Mouse (Mus musculus) 3134 (cell line): ENCODE data around the gene Grm7.

Experiments
- DNase-seq: peaks from one replicate; pipeline ENCODE4 v3.0.0-alpha.2; 2011; ENCODE audit warnings: low spot score; ENCODE audit not compliant: insufficient read length; ENCODE audit errors: extremely low read depth

Gene Grm7

GRCm38 (mm10) chr6:111522122-111522521 lies 876.7 kb downstream of the Grm7 start:
- DNase-seq = no peak

- no peak for DNase-seq
Observed at GRCm38 (mm10) chr6:111529985-111530384, 884.6 kb downstream of the Grm7 start.

GRCm38 (mm10) chr6:111558588-111558987 lies 913.2 kb downstream of the Grm7 start:
- DNase-seq = no peak

DNA sequence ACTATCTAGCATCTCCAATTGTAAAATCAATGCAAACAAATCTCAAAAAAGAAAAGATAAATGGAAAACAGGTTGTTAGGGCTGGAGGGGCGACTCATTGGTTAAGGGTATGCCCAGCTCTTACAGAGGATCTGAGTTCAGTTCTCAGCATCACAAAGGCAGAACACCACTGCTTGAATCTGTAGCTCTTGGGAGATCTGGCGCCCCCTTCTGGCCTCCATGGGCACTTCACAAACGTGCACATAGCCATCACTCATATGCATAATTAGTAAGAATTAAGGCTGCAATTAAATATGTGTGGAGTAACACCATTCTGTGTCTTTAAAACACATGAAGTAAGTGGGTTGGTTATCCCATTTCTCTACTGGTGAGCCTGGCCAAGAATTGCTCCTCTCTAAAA lies 914.1 kb downstream of the Grm7 start:
- no peak for DNase-seq

GRCm38 (mm10) chr6:111561347-111561746 lies 916.0 kb downstream of the Grm7 start:
- DNase-seq = no peak

DNA sequence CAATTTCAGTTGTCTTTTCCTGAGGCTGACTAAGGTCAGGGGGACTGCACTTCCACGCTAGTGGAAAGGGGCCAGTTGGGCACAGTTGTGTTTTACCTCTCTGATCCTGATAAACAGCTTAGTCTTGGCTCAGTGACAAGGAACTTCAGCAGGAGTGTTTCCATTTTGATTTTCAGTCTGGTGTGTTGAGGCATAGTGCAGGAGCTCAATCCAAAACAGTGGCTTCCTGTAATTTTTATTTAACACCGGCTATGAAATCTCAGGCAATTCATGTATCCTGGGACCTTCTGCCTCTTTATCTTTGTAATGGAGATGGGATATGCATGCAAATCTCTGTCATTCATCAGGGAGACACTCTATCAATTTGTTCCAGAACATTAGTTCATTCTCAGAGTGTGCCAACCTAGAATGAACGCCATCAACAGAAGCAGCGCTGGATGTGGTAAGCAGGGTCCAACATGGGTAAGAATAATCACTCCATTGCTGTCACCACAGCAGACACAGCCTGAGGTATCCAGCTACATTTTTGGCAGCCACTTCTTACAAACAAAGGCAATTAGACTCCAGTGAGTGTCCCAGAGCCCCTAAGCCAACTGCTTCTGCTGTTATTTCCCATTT lies 926.2 kb downstream of the Grm7 start:
- DNase-seq = no peak

- DNase-seq = no peak
Observed at GRCm38 (mm10) chr6:111584851-111585250, 939.5 kb downstream of the Grm7 start.

GRCm38 (mm10) chr6:111587572-111587971 lies 942.2 kb downstream of the Grm7 start:
- DNase-seq = no peak

GRCm38 (mm10) chr6:111601892-111602654 lies 956.7 kb downstream of the Grm7 start:
- no peak for DNase-seq

DNA sequence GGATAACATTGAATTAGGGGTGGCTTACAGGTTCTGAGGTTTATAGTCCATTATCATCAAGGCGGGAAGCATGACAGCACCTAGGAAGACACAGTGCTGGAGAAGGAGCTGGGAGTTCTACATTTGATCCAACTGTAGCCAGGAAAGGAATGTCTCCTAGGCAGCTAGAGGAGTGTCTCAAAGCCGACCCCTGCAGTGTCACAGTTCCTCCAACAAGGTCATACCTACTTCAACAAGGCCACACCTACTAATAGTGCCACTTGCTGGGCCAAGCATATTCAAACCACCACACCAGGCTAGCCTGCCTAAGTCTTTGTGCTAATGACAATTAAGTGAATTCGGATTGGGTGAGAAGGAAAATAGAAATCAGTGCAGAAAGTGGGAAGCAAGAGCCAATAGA lies 965.0 kb downstream of the Grm7 start:
- DNase-seq = no peak

- DNase-seq = no peak
Observed at GRCm38 (mm10) chr6:111613834-111614233, 968.5 kb downstream of the Grm7 start.
